Mouse (Mus musculus) right cerebral cortex, adult 18-20 months (tissue): ENCODE data around the gene Mcam.

Experiments used
- DNase-seq: peaks from one replicate; pipeline ENCODE4 v3.0.0; 2022; ENCODE audit warnings: mixed read lengths

Mcam gene

DNA sequence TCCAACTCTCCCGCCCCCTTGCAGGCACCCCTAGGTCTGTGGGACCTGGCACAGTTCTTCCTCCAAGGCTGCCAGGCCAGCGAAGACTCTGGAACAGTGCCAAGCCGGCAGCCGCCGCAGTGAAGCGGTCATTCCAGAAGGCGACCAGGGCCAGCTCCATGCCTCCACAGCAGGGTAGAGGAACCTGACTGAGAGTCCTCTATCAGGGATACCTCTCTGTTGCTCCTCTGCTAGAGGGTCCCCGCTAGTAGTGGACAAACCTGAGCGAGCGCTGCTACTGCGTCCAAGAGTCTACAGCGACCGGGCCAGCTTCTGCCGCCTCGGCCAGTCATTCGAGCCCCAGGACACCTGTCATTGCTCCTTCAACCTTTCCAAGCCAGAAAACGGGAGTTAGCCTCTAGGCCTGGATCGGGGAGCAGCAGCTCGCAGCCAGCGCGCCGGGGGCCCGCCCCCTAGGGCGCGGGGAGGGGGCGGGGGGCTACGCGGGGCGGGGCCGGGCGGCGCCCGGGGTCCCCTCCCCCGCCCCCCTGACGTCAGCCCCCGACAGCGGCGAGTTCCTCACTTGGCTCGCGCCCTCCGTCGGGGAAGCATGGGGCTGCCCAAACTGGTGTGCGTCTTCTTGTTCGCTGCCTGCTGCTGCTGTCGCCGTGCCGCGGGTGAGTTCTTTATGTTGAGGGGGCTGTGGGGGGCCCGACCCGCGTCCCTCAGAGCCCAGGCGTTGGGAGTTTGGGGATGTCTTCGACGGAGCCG, at the start of gene Mcam:
Mcam (plus strand) TSS at position 369 of the 750 bp plus-strand sequence.
- DNase-seq: no peak

GRCm38 (mm10) chr9:44084659-44085229, 49.5 kb upstream of the Mcam start:
- DNase-seq: peak; percentile 93

GRCm38 (mm10) chr9:44085276-44085675, 49.0 kb upstream of the Mcam start:
- DNase-seq: no peak

- DNase-seq: peak; percentile 79
Observed at GRCm38 (mm10) chr9:44085741-44086665, 48.3 kb upstream of the Mcam start.

DNA sequence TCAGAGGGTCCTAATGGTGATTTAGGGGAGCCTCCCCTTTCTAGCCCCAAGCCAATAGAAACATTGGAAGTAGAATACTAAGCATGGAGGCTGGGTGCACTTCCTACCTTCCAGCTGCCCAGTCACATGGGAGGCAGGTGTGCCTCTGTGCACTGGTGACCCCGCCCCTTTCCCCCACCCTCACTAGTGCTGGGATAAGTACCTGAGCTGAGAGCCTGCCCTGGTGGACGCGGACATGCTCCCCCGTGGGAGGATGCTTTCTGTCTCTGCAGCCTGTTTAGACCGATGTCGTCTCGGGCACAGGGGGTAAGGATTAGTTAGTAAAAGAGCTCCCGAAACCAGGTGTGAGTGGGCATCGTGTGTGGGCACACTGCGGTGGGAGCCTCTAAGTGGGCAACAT, 47.3 kb upstream of the Mcam start:
- no peak for DNase-seq

DNA sequence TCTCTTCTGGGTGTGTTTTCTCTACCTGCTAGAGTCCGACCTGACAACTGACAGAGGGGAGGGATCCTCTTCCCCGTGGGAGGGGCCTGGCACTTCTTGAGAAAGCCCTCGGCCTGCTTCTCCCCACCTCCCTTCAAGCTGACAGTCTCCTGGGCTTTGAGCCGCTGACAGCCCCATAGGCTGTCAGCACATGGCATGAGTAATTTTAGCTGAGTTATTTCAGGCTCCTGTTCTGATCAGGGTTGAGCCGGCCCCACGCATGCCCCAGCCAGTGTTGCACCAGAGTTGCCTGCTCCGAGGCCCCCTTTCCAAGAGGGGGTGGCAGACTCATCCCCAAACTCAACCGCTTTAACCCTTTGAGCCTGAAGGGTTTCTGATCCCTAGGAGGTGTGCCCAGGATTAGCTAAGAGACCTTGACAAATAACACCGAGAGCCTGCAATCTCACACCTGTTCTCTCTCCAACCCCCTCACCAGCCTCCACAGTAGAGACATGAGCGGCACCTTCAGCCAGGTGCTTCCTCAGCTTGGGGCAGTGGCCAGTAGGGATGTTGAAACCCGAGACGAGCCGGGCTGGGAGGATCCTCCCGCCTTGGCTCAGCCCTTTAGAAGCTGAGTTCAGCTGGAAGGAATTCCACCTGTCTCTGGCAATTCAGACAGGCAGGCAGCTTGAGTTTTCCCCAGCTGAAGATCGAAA, 46.4 kb upstream of the Mcam start:
- DNase-seq: peak; percentile 77

DNA sequence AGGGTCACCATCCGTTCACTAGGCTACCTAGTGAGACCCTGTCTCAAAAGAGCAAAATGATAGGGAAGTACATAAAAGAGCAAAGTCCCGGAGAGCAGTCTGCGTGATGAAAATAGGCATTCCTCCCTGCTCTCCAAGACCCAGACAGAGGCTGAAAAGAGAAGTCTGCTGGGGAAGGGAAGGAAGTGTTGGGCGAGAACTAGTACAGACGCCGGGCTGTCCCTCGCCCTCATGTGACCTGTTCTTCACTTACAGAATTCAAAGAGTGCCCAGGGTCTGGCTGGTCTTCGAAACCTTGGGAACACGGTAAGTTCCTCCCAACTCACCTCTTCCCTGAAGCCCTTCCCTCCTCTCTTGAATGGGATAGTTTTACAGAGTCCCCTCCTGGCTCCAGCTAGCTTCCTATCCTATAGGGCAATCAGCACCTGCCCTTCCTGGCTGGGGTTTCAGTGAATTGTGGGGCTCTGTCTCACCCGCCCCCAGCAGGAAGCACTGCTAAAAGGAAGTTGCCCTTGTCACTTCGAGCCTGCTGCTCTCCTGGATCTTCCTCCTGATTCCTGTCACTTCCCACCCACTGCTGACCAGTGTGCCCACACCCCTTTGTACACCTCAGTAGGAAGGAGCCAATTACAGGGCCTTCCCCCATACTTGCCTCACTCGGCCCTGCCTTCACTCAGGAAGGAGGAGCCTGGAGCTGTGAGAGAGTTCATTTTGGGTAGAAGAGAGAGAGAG, 45.2 kb upstream of the Mcam start:
- DNase-seq: no peak

DNA sequence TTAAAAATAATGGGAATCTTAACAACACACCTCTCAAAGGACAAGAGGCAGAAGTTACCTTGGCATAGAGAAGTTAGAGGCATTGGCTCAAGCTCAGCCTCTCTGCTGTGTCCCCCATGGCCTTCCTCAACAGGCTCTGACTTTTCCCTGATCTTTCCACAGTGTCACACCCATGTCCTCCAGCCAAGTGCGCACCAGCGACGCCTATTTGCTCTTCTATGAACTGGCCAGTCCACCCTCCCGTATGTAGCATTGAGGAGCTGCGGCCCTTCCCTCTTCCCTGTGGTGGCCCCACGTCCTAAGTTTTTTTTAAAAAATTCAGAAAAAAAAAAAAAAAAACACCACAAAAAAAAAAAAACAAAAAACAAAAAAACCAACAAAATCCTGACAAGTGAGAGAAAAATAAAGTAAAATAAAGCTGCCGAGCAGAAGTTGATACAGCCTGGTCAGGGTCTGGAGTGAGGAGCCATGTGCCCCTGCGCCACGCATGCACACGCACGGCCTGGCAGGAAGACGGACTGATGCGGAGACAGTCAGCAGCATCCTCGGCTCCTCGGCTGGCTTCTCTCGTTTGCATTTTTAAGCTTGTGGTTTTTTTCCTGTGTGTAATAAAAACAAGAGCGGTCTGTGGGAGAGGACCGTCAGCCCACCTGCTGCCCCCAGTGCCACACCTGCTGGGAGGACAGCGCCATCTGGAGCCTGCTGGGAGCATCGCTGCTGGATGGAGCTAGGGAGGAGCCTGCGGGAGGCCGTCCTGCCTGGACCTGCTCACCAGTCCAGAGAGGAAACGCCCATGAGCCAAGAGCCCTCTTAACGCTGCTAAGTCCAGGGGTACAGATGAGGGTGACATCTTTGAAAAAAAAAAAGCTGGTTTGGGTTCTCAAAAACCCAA, 40.4 kb upstream of the Mcam start:
- peak; percentile 90 for DNase-seq

DNA sequence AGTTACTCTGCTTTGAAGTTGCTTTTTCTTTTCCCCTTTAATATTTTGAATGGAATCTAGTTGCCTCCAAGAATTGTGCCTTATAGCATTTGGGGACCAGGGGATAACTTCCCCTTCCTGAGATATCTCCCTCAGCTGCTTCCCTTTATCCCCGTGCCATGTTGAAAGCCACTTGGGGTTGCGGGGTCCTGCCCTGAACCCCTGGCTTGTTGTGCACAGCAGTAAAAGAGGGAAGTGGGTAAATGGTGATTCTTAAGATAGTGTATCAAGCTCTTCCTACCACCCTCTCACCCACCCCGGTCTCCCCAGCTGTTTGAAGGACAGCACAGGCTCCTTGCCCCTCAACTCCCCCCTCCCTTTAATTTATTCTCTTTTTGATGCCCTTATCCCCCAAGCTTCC, 39.5 kb upstream of the Mcam start:
- no peak for DNase-seq

- no peak for DNase-seq
Observed at GRCm38 (mm10) chr9:44095781-44096180, 38.5 kb upstream of the Mcam start.

GRCm38 (mm10) chr9:44096536-44096935, 37.7 kb upstream of the Mcam start:
- DNase-seq: peak; percentile 66

DNA sequence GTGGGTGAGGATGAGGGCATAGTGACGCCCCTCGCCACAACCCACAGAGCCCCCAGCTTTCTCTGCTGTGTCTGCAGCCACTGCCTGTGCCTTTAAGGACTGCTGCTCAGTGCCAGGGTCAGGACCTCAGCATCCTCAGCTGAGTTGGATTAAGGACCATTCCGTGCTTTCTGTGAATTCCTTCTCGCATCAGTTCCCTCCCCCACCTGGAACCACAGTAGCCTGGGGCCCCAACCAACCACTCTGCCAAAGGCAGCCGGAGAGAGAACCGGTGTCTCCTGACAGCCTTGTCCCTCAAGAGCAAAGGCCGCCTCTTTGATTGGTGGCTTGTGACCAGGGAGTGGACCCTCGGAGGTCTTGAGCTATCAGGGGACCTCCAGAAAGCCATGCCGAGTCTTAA, 32.8 kb upstream of the Mcam start, which contains the start of gene Mfrp:
Mfrp (plus strand) TSS at position 240 of the 400 bp plus-strand sequence.
- no peak for DNase-seq

GRCm38 (mm10) chr9:44104881-44105280, 29.4 kb upstream of the Mcam start:
- no peak for DNase-seq

GRCm38 (mm10) chr9:44105781-44106180, 28.5 kb upstream of the Mcam start:
- no peak for DNase-seq

- DNase-seq: no peak
Observed at GRCm38 (mm10) chr9:44106182-44106581, 28.1 kb upstream of the Mcam start.

DNA sequence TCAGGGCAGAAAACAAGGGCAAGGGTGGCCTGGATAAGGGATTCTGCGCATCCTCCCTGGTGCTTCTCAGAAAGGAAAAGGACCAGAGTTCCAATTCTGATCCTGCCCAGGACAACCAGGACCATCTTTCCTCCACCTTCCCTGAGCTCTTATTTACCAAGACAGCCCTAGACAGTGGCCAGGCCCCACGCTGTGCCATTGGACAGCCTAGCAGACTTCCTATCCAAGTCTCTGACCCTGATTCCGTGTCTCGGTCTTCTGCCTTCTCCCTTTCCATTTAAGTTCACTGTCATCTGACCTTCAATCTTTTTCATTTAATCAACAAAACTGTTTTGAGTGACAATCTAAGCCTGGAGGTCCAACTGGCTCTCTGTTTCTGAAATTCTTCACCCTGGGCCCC, 27.7 kb upstream of the Mcam start:
- no peak for DNase-seq

GRCm38 (mm10) chr9:44107110-44107509, 27.2 kb upstream of the Mcam start, which contains the start of gene C1qtnf5:
TSS of gene C1qtnf5 (plus strand) at chr9:44107245.
- peak; percentile 78 for DNase-seq

GRCm38 (mm10) chr9:44107557-44108179, 26.6 kb upstream of the Mcam start:
- no peak for DNase-seq

- DNase-seq: no peak
Observed at GRCm38 (mm10) chr9:44108269-44109055, 25.8 kb upstream of the Mcam start.
